Mouse (Mus musculus): ENCODE measurements around the gene Mipep.

Gene Mipep

DNA sequence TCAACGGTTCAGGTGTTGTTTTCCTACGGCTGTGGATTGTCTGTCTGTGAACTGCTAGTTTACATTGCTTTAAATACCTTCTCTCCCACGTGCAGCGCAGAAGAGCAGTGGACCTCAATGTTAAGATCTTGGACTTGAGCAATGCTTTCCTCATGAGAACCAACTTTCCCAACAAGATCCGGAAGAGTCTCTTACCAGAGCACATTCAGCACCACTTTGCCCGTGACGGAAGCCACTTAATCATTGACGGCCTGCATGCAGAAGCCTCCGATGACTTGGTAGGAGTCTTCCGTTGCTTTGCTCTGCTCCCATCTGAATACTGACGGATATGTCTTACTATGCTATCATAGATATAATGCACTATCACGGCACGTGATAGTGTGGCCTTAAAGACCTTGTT is 17.7 kb downstream of the Mipep start:
- no peak for DNase-seq (ENCODE audit: low spot score)

DNA sequence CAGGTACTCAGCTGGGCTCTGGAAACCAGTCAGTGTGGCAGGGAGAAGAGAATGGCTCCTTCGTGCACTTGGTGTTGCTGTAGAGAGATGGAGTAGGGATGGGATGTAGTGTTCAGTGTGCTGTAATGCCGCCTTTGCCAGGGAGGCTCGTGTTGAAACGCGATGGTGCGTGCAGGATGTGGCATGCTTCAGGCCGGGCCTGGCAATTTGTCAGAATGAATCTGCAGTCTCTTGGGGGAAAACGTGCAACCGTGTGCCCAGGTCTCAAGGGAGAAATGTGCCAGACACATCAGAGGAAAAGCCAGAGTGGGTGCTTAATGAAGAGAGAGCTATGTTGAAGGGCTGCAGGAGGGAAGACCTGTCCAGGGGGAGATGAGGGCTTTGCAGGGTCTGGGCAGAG is 20.6 kb downstream of the Mipep start:
- DNase-seq (ENCODE audit: low spot score) = no peak

DNA sequence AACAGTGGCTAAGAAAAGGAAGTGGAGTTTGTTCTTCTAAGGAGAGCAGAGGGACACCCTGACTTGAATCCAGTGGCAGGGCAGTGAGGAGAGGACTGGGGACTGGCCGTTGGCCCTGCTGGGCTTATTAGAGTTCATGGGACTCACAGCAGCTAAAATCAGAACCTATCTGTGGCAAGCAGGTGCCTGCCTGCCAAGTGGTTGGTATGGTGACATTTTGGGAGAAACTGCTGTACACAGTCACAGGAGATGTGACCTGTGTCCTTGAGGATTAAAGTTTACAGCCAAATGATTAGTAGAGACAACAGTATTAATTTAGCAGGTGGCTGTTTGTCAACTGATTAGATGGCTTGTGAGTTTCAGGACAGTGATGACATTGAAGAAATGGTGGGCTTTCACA is 21.5 kb downstream of the Mipep start:
- DNase-seq (ENCODE audit: low spot score) = no peak

DNA sequence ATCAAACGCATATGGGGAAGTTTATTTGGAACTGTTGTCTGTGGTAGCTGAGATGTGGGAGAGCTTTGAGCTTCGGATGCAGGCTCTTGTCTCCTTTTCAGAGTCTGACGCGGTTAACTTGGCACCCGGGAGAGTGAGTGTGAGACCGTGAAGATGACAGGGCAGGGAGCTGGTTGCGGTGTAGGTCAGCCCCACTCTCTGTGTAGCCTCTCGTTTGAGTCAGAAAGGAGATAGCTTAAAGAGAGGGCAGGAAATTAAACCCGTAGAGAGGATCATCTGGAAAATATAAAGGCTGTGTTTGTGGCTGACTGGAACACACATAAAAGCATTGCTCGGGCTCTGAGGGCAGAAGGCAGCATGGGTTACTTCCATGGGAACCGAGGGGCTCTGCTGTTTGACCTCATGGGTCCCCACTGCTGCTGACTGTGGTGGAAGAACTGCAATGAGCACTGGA is 22.5 kb downstream of the Mipep start:
- no peak for DNase-seq (ENCODE audit: low spot score)

DNA sequence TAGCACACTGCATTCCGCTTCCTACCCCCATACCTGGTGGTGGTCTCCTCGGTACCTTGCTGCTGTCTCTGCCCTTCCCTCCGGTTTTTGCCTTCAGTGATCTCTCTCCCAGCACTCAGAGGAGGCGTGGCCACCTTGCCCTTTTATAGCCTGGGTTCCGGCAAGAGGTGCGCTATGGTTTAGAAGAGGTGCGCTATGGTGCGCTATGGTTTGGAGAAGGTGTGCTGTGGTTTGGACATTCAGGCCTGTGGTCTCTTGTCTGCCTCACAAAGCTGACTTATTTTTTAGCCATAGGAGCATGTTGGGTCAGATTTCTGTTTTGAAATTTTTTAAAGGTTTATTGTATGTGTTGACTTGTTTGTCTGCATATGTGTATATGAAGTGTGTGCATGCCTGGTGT is 25.5 kb downstream of the Mipep start:
- DNase-seq (ENCODE audit: low spot score) = no peak

DNA sequence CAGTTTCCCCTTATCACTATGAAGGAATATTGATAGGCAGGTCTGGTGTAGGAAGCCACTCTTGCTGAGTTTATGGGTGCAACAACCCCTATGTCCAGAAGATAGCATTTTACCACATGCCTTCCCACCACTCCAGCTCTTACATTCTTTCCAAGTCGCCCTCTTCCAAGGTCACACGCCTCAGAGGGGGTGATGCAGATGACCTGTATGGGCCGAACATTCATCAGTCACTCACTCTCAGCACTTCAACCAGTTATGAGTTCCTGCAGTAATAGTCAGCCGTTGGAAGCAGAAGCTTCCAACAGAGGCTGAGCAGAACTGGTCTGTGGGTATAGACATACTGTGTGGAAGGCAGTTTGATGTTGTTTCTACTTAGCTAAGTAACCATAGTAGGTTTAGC is 27.2 kb downstream of the Mipep start:
- no peak for DNase-seq (ENCODE audit: low spot score)

DNA sequence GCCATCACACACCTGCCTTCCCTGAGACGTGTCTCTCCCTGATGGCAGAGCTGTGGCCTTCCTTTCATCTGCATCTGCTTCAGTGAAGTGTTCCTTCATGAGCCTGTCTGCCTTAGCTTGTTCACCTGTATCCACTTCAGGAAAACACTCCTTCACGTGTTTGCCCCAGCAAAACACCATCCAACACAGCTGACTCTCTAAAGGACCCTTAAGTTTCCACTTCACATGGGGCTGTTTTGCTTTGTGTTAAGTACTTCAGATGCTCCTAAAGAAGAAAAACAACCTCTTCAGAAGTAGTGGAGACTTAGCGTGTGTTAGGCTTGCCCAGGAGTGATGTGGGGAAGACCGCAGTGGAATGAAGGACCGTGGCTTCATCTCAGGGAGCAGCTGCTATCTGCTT is 30.7 kb downstream of the Mipep start:
- DNase-seq (ENCODE audit: low spot score) = no peak

DNA sequence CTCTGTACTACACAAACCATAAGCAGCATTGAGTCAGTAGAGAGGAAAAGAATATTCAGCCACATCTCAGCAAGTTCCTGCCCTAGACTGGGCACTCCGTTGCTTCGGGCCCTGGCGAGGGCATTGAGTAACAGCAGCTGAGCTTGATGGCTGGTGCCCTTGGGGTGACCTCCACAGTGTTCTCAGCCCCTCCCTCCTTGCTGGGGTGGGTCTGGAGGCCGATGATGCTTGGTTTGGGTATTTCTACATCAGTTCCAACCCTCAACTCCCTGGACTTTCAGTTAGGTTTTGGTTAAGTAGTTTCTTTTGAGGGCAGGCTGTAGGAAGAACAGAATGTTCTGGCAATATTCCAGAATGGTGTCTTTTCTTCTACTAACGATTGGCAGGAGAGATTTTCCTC is 33.7 kb downstream of the Mipep start:
- DNase-seq (ENCODE audit: low spot score) = no peak

DNA sequence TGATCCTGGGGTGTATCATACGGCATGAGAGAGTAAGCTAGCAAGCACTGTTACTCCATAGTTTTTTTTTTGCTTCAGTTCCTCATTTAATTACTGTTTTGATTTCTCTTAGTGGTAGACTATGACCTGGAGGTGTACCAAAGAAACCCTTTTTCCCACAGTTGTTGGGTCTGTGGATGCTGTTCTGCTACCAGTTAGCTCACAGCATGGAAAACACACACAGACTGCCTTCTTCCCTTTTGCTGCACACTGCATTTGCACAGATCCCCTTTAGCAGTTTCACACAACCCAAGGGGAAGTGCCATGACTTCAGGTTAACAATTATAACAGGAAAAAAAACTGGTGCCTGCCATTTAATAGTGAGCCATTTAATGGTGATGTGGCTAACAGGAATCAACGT is 45.7 kb downstream of the Mipep start:
- DNase-seq (ENCODE audit: low spot score) = no peak

DNA sequence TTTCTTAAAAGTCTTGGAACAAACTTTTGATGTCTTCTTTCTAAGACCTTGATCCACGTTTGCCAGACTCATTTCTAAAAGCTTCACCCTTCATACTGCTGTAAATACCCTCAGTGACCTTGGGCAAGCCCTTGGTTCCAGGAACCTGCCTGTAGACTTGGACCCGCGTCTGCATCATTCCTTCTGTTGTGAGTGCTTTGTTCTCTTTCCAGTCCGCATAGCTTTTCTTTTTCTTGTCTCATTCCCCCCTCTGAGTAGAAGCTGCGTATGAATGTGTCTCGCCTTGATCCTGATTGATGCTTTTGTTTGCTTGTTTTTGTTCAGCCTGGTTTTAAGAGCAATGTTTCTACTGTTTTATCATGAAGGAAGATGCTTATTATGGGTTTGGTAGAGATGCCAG is 52.3 kb downstream of the Mipep start:
- DNase-seq (ENCODE audit: low spot score) = no peak

DNA sequence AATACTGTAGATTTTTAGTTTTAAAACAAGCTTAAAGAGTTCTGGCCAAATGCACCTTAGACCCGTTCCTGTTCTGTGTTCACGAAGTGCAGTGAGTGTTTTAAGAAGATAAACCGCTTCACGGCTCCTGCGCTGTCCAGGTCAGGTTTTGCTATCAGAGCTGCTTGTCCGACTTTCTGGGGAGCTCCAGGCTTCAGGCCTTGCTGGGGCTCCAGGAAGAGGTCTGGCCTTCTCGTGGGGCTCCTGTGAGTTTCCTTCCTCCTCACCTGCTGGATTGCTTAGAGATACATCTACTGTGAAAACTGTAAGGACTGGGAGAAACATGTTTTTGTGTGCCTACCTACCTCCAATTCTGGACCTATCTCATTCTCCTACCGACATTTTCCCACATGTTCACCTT is 55.3 kb downstream of the Mipep start:
- DNase-seq (ENCODE audit: low spot score) = no peak

DNA sequence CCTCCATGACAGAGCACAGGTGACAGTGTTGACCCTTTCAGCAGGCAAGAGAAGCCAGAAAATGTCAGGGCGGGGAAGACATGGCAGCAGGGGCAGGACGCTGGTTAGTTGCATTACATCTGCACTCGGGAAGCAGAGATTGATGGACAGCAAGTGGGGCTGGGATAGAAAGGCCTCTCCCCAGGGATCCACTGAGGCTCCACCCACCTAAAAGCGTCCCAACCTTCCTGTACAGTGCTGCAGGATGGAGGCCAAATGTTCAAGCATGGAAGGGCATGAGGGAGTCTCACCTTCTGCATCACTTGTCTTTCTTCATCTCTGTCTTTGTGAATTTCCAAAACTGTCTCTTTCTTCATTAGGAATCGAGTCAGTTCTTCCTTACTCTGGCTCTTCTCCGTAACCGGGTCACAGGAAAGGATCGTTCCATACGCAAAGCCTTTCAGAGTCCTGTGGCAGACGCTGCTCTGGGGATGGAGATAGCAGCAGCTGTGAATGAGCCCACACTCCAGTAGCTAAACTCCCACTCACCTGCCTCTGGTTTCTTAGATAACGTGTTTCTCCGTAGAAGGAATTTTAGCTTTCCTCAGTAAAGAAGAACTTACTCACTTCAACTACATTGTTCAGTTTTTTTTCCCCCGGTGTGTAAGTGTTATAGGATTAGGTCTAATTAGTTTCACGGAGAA is 57.7 kb downstream of the Mipep start:
- DNase-seq (ENCODE audit: low spot score) = no peak

DNA sequence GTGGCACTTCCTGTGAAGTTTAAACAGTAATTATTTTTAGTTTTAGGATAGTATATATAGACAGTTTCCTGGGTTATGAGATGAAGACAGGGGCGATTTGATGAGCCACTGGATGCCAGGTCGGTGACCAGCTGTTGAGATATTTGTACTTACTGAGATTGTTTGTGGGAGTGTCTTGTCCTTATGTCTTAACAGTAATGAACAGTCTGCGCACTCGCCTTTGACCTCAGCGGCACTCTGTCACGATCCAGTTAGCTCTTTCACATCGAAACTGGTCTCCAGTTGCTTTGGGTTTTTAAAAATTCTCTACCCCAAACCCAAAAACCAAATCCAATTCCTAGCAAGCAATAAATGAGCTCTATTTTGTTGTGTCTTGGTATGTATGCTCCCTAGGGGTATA is 59.2 kb downstream of the Mipep start:
- no peak for DNase-seq (ENCODE audit: low spot score)

DNA sequence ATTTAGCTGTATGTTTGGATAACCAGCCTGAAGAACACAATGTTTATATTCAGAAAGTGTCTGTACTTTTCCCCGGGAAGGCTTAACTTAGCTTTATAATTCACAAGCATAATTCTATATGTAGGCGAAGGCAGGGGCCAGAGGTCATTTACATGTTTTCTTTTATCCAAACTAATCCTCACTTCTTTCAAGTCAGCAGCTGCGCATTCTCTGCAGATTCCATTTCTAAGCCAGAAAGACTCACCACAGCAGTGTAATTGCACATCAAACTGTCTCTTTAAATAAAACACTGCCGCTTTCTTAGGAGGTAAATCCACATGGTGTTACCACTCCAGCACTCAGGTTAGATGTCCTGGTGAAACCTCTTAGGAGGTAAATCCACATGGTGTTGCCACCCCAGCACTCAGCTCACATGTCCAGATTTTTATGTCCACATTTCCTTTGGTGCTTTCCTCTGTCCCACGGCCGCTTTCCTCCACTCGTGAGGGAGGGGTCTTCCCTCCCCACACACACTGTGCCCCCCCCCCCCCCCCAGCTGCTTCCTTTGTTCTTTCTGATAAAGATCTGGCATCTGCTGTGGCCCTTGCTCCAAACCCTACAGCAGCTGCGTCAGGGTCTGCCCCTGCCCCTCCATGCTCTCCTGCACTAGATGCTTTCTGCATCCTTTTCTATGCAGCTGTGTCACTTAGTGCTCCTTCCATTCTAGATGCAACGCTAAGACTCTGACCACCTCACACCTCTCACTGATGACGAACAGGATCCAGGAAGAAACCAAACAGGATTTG is 61.1 kb downstream of the Mipep start:
- no peak for DNase-seq (ENCODE audit: low spot score)

DNA sequence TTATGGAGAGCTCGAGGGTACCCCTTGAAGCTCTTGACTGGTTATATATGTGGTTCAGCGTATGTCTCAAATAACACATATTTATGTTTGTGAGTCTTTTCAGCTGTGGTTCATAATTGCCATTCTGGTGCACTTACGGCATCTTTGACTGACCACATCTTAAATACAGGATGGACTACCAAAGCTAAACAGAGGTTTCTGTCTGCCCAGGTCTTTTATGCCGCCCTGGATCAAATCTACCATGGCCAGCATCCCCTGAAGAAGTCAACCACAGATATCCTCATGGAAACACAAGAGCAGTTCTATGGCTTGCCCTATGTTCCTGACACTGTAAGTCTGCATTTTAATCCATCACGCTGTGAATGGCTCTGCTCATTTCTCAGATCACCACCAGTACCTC is 61.8 kb downstream of the Mipep start:
- no peak for DNase-seq (ENCODE audit: low spot score)

DNA sequence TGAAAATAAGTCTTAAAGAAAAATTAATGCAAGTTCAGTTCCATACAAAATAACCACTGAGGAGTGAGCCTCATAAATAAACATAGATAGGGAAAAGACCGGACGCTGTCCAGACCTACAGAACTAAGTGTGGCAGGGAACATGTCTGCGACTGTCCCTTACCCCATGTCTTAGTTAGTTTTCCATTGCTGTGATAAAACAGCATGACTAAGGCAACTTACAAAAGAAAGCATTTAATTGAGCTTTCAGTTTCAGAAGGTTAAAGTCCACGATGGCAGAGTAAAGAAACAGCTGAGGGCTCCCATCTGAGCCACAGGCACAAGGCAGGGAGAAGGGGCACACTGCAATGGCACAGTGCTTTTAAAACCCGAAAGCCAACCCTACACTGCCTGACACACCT is 63.8 kb downstream of the Mipep start:
- DNase-seq (ENCODE audit: low spot score) = no peak

DNA sequence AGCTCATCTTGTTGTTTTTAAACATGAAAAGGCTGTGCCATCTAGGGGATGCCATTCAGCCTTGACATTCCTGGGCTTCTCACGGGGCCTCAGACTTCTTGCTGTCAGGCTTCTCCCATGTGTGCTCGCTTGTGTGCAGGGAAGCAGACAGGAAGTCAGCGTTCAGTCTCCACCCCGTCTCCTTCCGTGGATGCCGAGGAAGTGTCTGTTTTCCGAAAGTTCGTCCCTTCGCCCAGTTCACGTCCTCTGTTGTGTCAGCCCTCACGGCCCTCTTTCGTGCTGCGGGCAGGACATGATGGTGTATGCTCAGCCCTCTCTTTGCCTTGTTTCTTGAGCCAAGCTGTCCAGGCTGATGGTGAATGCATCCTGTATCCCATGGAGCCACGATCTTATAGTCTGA is 65.7 kb downstream of the Mipep start:
- no peak for DNase-seq (ENCODE audit: low spot score)

DNA sequence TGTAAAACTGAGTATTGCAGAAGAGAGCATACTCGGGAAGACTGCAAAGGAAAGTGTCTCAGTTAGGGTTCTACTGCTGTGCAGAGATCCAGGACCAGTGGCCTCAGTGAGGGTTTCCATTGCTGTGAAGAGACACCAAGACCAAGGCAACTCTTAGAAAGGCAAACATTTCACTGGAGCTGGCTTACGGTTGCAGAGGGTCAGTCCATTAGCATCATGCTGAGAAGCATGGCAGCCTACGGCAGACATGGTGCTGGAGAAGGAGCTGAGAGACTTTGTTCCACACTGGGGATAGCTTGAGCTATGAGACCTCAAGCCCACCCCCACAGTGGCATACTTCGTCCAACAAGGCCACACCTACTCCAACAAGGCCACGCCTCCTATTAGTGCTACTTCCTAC is 67.3 kb downstream of the Mipep start:
- no peak for DNase-seq (ENCODE audit: low spot score)

DNA sequence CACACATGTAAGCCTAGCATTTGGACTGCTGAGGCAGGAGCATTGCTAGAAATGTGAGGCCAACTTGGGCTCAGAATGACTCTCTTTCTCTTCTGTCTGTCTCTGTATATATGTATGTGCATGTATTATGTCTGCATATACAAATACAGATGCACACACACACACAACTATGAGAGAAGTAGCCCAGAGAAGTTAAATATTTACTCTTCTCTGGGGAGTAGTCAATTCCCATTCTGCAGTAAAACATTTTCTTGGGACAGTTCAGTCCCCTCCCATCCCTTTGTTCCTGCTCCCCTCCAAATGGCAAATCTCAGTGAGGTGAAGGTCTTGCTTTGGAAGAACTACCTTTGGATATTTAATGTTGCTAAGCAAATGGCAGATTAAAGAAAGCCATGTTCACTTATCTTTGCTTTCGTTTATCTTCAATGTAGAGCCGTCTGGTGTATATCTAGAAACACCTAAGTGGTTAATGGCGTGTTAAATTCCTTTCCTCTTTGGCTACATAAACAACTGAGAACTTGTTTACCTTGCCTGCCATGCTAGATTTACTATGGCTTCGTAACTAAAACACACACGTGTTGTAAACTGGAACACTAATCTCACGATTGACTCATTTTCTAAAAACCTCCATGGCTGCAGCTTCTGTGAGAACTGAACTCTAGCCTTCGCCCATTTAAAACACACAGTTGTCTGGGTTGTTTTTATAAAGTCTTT is 72.0 kb downstream of the Mipep start:
- no peak for DNase-seq (ENCODE audit: low spot score)

DNA sequence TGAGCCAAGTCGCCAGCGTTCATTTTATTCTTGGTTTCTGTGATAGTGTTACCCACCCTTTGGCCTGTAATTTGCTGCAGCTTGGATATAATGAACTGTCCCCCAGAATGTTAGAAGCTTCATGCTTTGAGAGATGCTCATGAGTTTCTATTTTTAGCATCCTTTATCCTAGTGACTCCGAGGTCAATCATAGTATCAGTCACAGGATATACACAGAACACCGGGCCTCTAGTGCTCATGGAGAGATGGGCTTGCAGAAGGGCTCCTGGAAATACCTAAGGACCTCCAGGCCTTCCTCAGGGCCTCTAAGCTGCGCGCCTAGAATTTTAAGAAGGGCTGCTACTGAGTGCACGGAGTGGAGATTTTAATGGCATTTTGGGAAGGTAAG is 72.5 kb downstream of the Mipep start:
- no peak for DNase-seq (ENCODE audit: low spot score)

DNA sequence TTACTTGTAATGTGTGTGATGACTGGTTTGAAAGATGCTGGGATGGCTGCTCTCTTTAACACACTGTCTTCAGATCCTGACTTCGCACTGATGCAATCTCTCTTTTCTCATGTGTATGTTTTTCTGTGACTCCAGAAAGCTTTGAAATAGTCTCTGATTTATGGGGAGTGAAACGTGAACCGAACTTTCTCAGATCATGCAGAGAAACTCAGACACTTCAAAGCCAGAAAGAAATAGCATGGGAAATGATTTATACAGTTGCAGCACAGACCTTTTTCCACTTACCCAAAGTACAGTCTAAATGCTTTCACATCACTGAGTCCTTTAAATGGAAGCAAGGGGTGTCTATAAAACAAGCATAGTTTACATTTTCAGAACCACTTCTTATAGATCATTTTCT is 79.0 kb downstream of the Mipep start:
- no peak for DNase-seq (ENCODE audit: low spot score)

DNA sequence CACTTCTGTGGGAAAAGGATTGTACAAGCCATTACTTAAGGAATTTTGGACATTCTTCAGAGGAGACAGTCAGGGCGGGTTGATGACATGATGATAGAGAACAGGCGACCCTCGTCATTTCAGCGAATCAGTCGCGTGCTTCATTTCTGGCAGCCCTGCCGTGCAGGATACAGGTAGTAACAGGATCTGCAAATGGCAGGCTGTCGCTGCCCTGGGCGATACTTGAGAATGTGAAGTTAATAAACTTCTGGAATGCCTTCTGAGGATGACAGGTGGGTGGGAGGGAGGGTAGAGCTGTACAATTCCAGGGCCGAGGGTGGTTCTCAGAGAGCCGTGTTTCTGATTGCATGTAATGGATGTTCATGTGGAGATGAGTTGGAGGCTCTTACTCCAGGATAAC is 82.0 kb downstream of the Mipep start:
- no peak for DNase-seq (ENCODE audit: low spot score)

DNA sequence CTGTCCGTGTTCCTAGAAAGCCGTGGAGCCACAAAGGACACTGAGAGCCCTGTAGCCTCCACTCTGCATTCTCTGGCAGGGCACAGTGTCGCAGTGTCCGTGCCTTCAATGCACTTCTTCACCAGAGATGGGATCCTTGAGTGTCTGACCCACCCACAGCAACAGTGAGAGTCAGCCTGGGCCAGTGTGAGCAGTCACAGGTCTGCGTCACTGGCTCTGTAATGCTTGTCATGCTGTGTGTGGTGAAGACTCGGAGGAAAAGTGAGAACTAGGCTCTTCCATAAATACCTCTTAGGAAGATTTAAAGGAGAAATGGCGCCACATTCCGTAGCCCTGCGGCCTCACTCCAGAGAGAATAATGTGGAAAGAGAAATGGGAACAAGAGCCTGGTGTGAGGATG is 84.0 kb downstream of the Mipep start:
- DNase-seq (ENCODE audit: low spot score) = no peak

All from MN1 (cell line).